Mouse (Mus musculus) ES-Bruce4 (cell line): Measurements from ENCODE around the gene Pcare.

Experiments
- CTCF ChIP-seq: IDR thresholded peaks from one replicate; pipeline ENCODE4 v1.8.1; 2011; ENCODE audit warnings: low read depth, low read length
- POLR2A ChIP-seq: IDR thresholded peaks from one replicate; pipeline ENCODE4 v1.8.1; 2011; ENCODE audit warnings: low read length; ENCODE audit not compliant: insufficient read depth

GRCm38 (mm10) chr17:71747561-71747960 is 5.1 kb downstream of the Pcare start:
- no peak for TF ChIP-seq CTCF
- no peak for TF ChIP-seq POLR2A
